In genomic region chr7:13022773-13023535, GRCm38 (mm10) we compare ENCODE assay signal across 8 mouse cellular contexts. TPM values are rescaled to one million over a fixed set of nuclear protein-coding genes. Genes with fewer than 3 reads are reported as not detected.
DNase-seq lines count a peak whose midpoint lies in the region; ATAC-seq lines count a peak whose summit lies in the region.

No protein-coding gene starts in this region.

- H3K4me2 ChIP-seq in forebrain, embryonic 15.5 days (replicated peaks) = peak overlapping the region; percentile 96
- peak overlapping the region; percentile 91 for H3K4me2 ChIP-seq in hindbrain, embryonic 12.5 days (replicated peaks)
- peak overlapping the region; percentile 89 for H3K4me2 ChIP-seq in limb, embryonic 15.5 days
- peak overlapping the region; percentile 98 for H3K4me2 ChIP-seq in midbrain, embryonic 14.5 days (ENCODE audit: low read length)
- peak overlapping the region; percentile 73 for H3K4me2 ChIP-seq in stomach, embryonic 15.5 days

- DNase-seq in Muller cell, postnatal 12 days (ENCODE audit: inconsistent ontology term) = peak; percentile 85
- DNase-seq in cerebellum, adult 11 months = peak; percentile 59
- DNase-seq in midbrain, embryonic 14.5 days = peak; percentile 80
- no peak for DNase-seq in right cerebral cortex, adult 18-20 months

- H3K9me3 ChIP-seq in forebrain, embryonic 15.5 days = no peaks in the 10 kb centered on the region
- no peaks in the 10 kb centered on the region for H3K9me3 ChIP-seq in hindbrain, embryonic 12.5 days (replicated peaks)
- no peaks in the 10 kb centered on the region for H3K9me3 ChIP-seq in limb, embryonic 15.5 days
- no peaks in the 10 kb centered on the region for H3K9me3 ChIP-seq in midbrain, embryonic 14.5 days (ENCODE audit: control insufficient read depth, low read length)
- H3K9me3 ChIP-seq in stomach, embryonic 15.5 days = no peaks in the 10 kb centered on the region

- 2% methylated on average over 31 of the region's 31 CpGs for WGBS in forebrain, embryonic 15.5 days
- 4% methylated on average over 31 of the region's 31 CpGs for WGBS in hindbrain, embryonic 12.5 days
- WGBS in limb, embryonic 15.5 days = 3% methylated on average over 31 of the region's 31 CpGs
- 3% methylated on average over 31 of the region's 31 CpGs for WGBS in midbrain, embryonic 14.5 days
- 4% methylated on average over 31 of the region's 31 CpGs for WGBS in stomach, embryonic 15.5 days

- no peaks in the 10 kb centered on the region for H3K27me3 ChIP-seq in forebrain, embryonic 15.5 days
- H3K27me3 ChIP-seq in hindbrain, embryonic 12.5 days = no peaks in the 10 kb centered on the region
- no peaks in the 10 kb centered on the region for H3K27me3 ChIP-seq in limb, embryonic 15.5 days
- no peaks in the 10 kb centered on the region for H3K27me3 ChIP-seq in midbrain, embryonic 14.5 days (ENCODE audit: control insufficient read depth, insufficient read depth, low read length)
- no peaks in the 10 kb centered on the region for H3K27me3 ChIP-seq in stomach, embryonic 15.5 days (replicated peaks)

- peaks cover 32% of the 10 kb centered on the region for H3K4me1 ChIP-seq in forebrain, embryonic 15.5 days
- peaks cover 29% of the 10 kb centered on the region for H3K4me1 ChIP-seq in hindbrain, embryonic 12.5 days
- H3K4me1 ChIP-seq in limb, embryonic 15.5 days = peaks cover 29% of the 10 kb centered on the region
- H3K4me1 ChIP-seq in midbrain, embryonic 14.5 days (ENCODE audit: control insufficient read depth, insufficient read depth, low read length) = peaks cover 28% of the 10 kb centered on the region
- H3K4me1 ChIP-seq in stomach, embryonic 15.5 days = peaks cover 14% of the 10 kb centered on the region

- ATAC-seq in forebrain, embryonic 15.5 days (replicated peaks) = peak; percentile 35
- ATAC-seq in hindbrain, embryonic 12.5 days (ENCODE audit: low FRiP score) = peak; percentile 59
- peak; percentile 63 for ATAC-seq in limb, embryonic 15.5 days (ENCODE audit: insufficient number of reproducible peaks, low FRiP score, low TSS enrichment, low read depth)
- ATAC-seq in midbrain, embryonic 14.5 days (ENCODE audit: low FRiP score, low TSS enrichment) = peak; percentile 37
- peak; percentile 67 for ATAC-seq in stomach, embryonic 15.5 days (ENCODE audit: insufficient read depth, low FRiP score, low read depth)

- H3K27ac ChIP-seq in forebrain, embryonic 15.5 days (replicated peaks) = peak overlapping the region; percentile 96
- H3K27ac ChIP-seq in hindbrain, embryonic 12.5 days = peak overlapping the region; percentile 100
- peak overlapping the region; percentile 100 for H3K27ac ChIP-seq in limb, embryonic 15.5 days
- H3K27ac ChIP-seq in midbrain, embryonic 14.5 days (replicated peaks; ENCODE audit: low read depth, low read length) = peak overlapping the region; percentile 99
- peak overlapping the region; percentile 100 for H3K27ac ChIP-seq in stomach, embryonic 15.5 days

- H3K4me3 ChIP-seq in forebrain, embryonic 15.5 days = peak overlapping the region; percentile 52
- peak overlapping the region; percentile 97 for H3K4me3 ChIP-seq in hindbrain, embryonic 12.5 days
- peak overlapping the region; percentile 97 for H3K4me3 ChIP-seq in limb, embryonic 15.5 days
- H3K4me3 ChIP-seq in midbrain, embryonic 14.5 days (replicated peaks; ENCODE audit: low read depth, low read length) = peak overlapping the region; percentile 92
- H3K4me3 ChIP-seq in stomach, embryonic 15.5 days (replicated peaks) = peak overlapping the region; percentile 78

- peaks cover 23% of the 10 kb centered on the region for H3K36me3 ChIP-seq in forebrain, embryonic 15.5 days
- H3K36me3 ChIP-seq in hindbrain, embryonic 12.5 days = peaks cover 24% of the 10 kb centered on the region
- H3K36me3 ChIP-seq in limb, embryonic 15.5 days = peaks cover 25% of the 10 kb centered on the region
- H3K36me3 ChIP-seq in midbrain, embryonic 14.5 days (ENCODE audit: control insufficient read depth, insufficient read depth, low read length) = peaks cover 27% of the 10 kb centered on the region
- peaks cover 18% of the 10 kb centered on the region for H3K36me3 ChIP-seq in stomach, embryonic 15.5 days

- peak overlapping the region; percentile 79 for H3K9ac ChIP-seq in forebrain, embryonic 15.5 days (replicated peaks)
- peak overlapping the region; percentile 98 for H3K9ac ChIP-seq in hindbrain, embryonic 12.5 days
- peak overlapping the region; percentile 44 for H3K9ac ChIP-seq in limb, embryonic 15.5 days
- peak overlapping the region; percentile 61 for H3K9ac ChIP-seq in midbrain, embryonic 14.5 days (replicated peaks; ENCODE audit: low read length)
- peak overlapping the region; percentile 70; the same call in 1 of the 2 replicates for H3K9ac ChIP-seq in stomach, embryonic 15.5 days

RNA-seq across cellular contexts. Expression of gene Chmp2a, which starts 11.7 kb away (rescaled TPM):
- polyA plus RNA-seq in forebrain, embryonic 15.5 days (2015; fragmentation: Nextera tagmentation; extraction: Ambion mirVana) = 180 and 184 TPM in 2 replicates
- 148 and 152 TPM in 2 replicates for polyA plus RNA-seq in hindbrain, embryonic 12.5 days (2016; fragmentation: Nextera tagmentation; extraction: Ambion mirVana)
- polyA plus RNA-seq in limb, embryonic 15.5 days (2015; fragmentation: Nextera tagmentation; extraction: Ambion mirVana) = 179 and 185 TPM in 2 replicates
- 188 and 205 TPM in 2 replicates for polyA plus RNA-seq in midbrain, embryonic 14.5 days (2014; fragmentation: Nextera tagmentation; extraction: Ambion mirVana)
- polyA plus RNA-seq in stomach, embryonic 15.5 days (2015; fragmentation: Nextera tagmentation; extraction: Ambion mirVana) = 161 and 167 TPM in 2 replicates

RNA-seq across cellular contexts. Expression of gene Zbtb45, which starts 13.1 kb away (rescaled TPM):
- polyA plus RNA-seq in forebrain, embryonic 15.5 days (2015; fragmentation: Nextera tagmentation; extraction: Ambion mirVana) = 40.4 and 44.2 TPM in 2 replicates
- polyA plus RNA-seq in hindbrain, embryonic 12.5 days (2016; fragmentation: Nextera tagmentation; extraction: Ambion mirVana) = 32.6 and 35.0 TPM in 2 replicates
- polyA plus RNA-seq in limb, embryonic 15.5 days (2015; fragmentation: Nextera tagmentation; extraction: Ambion mirVana) = 23.7 and 25.2 TPM in 2 replicates
- 42.4 and 42.5 TPM in 2 replicates for polyA plus RNA-seq in midbrain, embryonic 14.5 days (2014; fragmentation: Nextera tagmentation; extraction: Ambion mirVana)
- polyA plus RNA-seq in stomach, embryonic 15.5 days (2015; fragmentation: Nextera tagmentation; extraction: Ambion mirVana) = 20.4 and 21.9 TPM in 2 replicates

RNA-seq across cellular contexts. Expression of gene Ube2m, which starts 15.1 kb away (rescaled TPM):
- polyA plus RNA-seq in forebrain, embryonic 15.5 days (2015; fragmentation: Nextera tagmentation; extraction: Ambion mirVana) = 118 and 131 TPM in 2 replicates
- 173 and 180 TPM in 2 replicates for polyA plus RNA-seq in hindbrain, embryonic 12.5 days (2016; fragmentation: Nextera tagmentation; extraction: Ambion mirVana)
- polyA plus RNA-seq in limb, embryonic 15.5 days (2015; fragmentation: Nextera tagmentation; extraction: Ambion mirVana) = 102 and 104 TPM in 2 replicates
- 149 and 181 TPM in 2 replicates for polyA plus RNA-seq in midbrain, embryonic 14.5 days (2014; fragmentation: Nextera tagmentation; extraction: Ambion mirVana)
- 105 and 107 TPM in 2 replicates for polyA plus RNA-seq in stomach, embryonic 15.5 days (2015; fragmentation: Nextera tagmentation; extraction: Ambion mirVana)

RNA-seq across cellular contexts. Expression of gene Trim28, which starts 24.0 kb away (rescaled TPM):
- polyA plus RNA-seq in forebrain, embryonic 15.5 days (2015; fragmentation: Nextera tagmentation; extraction: Ambion mirVana) = 252 and 278 TPM in 2 replicates
- polyA plus RNA-seq in hindbrain, embryonic 12.5 days (2016; fragmentation: Nextera tagmentation; extraction: Ambion mirVana) = 356 and 380 TPM in 2 replicates
- 189 and 243 TPM in 2 replicates for polyA plus RNA-seq in limb, embryonic 15.5 days (2015; fragmentation: Nextera tagmentation; extraction: Ambion mirVana)
- 293 and 309 TPM in 2 replicates for polyA plus RNA-seq in midbrain, embryonic 14.5 days (2014; fragmentation: Nextera tagmentation; extraction: Ambion mirVana)
- polyA plus RNA-seq in stomach, embryonic 15.5 days (2015; fragmentation: Nextera tagmentation; extraction: Ambion mirVana) = 216 and 252 TPM in 2 replicates

RNA-seq across cellular contexts. Expression of gene Slc27a5, which starts 25.0 kb away (rescaled TPM):
- 0.20 and 0.50 TPM in 2 replicates for polyA plus RNA-seq in forebrain, embryonic 15.5 days (2015; fragmentation: Nextera tagmentation; extraction: Ambion mirVana)
- polyA plus RNA-seq in hindbrain, embryonic 12.5 days (2016; fragmentation: Nextera tagmentation; extraction: Ambion mirVana) = 0.26 TPM in 2 replicates
- polyA plus RNA-seq in limb, embryonic 15.5 days (2015; fragmentation: Nextera tagmentation; extraction: Ambion mirVana) = 0.07 and 0.20 TPM in 2 replicates
- 0.24 and 0.31 TPM in 2 replicates for polyA plus RNA-seq in midbrain, embryonic 14.5 days (2014; fragmentation: Nextera tagmentation; extraction: Ambion mirVana)
- polyA plus RNA-seq in stomach, embryonic 15.5 days (2015; fragmentation: Nextera tagmentation; extraction: Ambion mirVana) = 0.64 and 1.8 TPM in 2 replicates

Comparison
In these comparisons a context has a peak if more than half of its experiments do, and no peak if none do; other contexts are left out.
1. H3K9ac ChIP-seq: peak in every context shown above with its lines; median percentile 98 in hindbrain, embryonic 12.5 days; 79 in forebrain, embryonic 15.5 days; 70 in stomach, embryonic 15.5 days; 61 in midbrain, embryonic 14.5 days; 44 in limb, embryonic 15.5 days.